Mouse (Mus musculus): ENCODE results near the gene Jmjd1c. TPM values are rescaled to one million over a fixed set of nuclear protein-coding genes. Genes with fewer than 3 reads are reported as not detected.

Gene Jmjd1c
- polyA plus RNA-seq, 1 experiment from 2014 or later, result 55.2 TPM

- no peak for ATAC-seq
- WGBS, result 63% methylated on average over 3 of the region's 3 CpGs
- no peaks in the 10 kb centered on the region for H3K36me3 ChIP-seq (ENCODE audit: control insufficient read depth, insufficient read depth)
- no peaks in the 10 kb centered on the region for H3K4me1 ChIP-seq (replicated peaks; ENCODE audit: control insufficient read depth, insufficient read depth, low read length)
- no peaks in the 10 kb centered on the region for H3K9me3 ChIP-seq (ENCODE audit: control insufficient read depth, low read length)
- H3K27ac ChIP-seq (ENCODE audit: low read length), result no peak overlapping the region
- H3K9ac ChIP-seq (replicated peaks; ENCODE audit: low read depth, low read length), result no peak overlapping the region
- H3K4me3 ChIP-seq (replicated peaks; ENCODE audit: low read length), result no peak overlapping the region
- no peaks in the 10 kb centered on the region for H3K27me3 ChIP-seq (replicated peaks; ENCODE audit: control insufficient read depth, insufficient read depth, low read length)
- H3K4me2 ChIP-seq (ENCODE audit: low read length), result no peak overlapping the region
Measured at GRCm38 (mm10) chr10:67176932-67177331, 81.0 kb downstream of the Jmjd1c start.

DNA sequence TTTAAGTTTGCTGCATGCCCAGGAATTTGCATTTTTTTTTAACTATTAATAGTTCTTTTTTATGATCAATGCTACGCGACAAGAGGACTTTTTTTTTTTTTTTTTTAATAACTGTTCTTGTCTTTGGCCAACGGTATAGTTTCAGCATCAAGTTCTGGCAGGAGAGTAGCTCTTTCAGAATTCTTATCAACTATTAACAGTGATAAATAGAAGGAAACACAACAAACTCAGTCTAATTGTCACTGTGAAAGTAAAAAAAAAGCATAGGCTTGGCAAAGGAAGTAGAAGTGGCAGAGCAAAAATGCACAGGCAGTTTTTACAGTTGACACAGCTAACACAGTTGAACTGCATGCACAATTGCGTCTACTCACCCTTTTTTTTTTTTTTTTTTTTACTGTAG, 81.5 kb downstream of the Jmjd1c start:
- ATAC-seq, result no peak
- Histone ChIP-seq H3K27ac (ENCODE audit: low read length) (no peak overlapping the region), H3K9ac (replicated peaks; ENCODE audit: low read depth, low read length) (no peak overlapping the region), H3K9me3 (ENCODE audit: control insufficient read depth, low read length) (no peaks in the 10 kb centered on the region), H3K36me3 (ENCODE audit: control insufficient read depth, insufficient read depth) (no peaks in the 10 kb centered on the region), H3K4me2 (ENCODE audit: low read length) (no peak overlapping the region), H3K4me3 (replicated peaks; ENCODE audit: low read length) (no peak overlapping the region), H3K27me3 (replicated peaks; ENCODE audit: control insufficient read depth, insufficient read depth, low read length) (no peaks in the 10 kb centered on the region), H3K4me1 (replicated peaks; ENCODE audit: control insufficient read depth, insufficient read depth, low read length) (no peaks in the 10 kb centered on the region)
- WGBS, result 56% methylated on average over 4 of the region's 4 CpGs

- no peak for ATAC-seq
- H3K9me3 ChIP-seq (ENCODE audit: control insufficient read depth, low read length), result no peaks in the 10 kb centered on the region
Measured at GRCm38 (mm10) chr10:67180021-67180420, 84.1 kb downstream of the Jmjd1c start.

GRCm38 (mm10) chr10:67180799-67181198, 84.9 kb downstream of the Jmjd1c start:
- H3K4me2 ChIP-seq (ENCODE audit: low read length), result no peak overlapping the region
- 73% methylated on average over 5 of the region's 5 CpGs for WGBS

More at GRCm38 (mm10) chr10:67180021-67180420, 84.1 kb downstream of the Jmjd1c start:
- H3K27me3 ChIP-seq (replicated peaks; ENCODE audit: control insufficient read depth, insufficient read depth, low read length), result no peaks in the 10 kb centered on the region
- 88% methylated on average over 8 of the region's 8 CpGs for WGBS
- H3K4me1 ChIP-seq (replicated peaks; ENCODE audit: control insufficient read depth, insufficient read depth, low read length), result peaks cover 5% of the 10 kb centered on the region; the same call in 1 of the 2 replicates
- H3K4me2 ChIP-seq (ENCODE audit: low read length), result no peak overlapping the region
- H3K36me3 ChIP-seq (ENCODE audit: control insufficient read depth, insufficient read depth), result no peaks in the 10 kb centered on the region
- no peak overlapping the region for H3K4me3 ChIP-seq (replicated peaks; ENCODE audit: low read length)
- no peak overlapping the region for H3K27ac ChIP-seq (ENCODE audit: low read length)
- H3K9ac ChIP-seq (replicated peaks; ENCODE audit: low read depth, low read length), result no peak overlapping the region

DNA sequence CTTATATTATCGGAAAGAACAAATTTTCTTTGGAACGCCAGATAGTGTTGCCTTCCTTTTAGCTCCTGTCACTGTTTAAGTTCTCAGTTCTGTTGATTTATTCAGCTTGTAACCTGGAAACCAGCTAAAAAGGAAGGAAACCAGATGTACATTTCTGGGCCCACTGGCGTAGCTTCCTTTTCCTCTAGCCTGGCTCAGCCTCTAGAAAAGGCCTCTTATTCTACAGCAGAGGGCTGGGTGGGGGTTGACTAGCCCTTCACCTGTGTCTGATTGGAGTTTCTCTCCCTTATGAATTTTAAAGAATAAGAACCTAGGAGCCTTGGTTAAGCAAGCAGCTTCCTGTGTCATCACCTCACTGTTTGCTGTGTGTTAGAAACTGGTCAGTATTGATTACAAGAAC, 86.7 kb downstream of the Jmjd1c start:
- no peak for ATAC-seq
- Histone ChIP-seq H3K27me3 (replicated peaks; ENCODE audit: control insufficient read depth, insufficient read depth, low read length) (no peaks in the 10 kb centered on the region), H3K9me3 (ENCODE audit: control insufficient read depth, low read length) (no peaks in the 10 kb centered on the region), H3K4me3 (replicated peaks; ENCODE audit: low read length) (no peak overlapping the region), H3K4me2 (ENCODE audit: low read length) (no peak overlapping the region), H3K4me1 (replicated peaks; ENCODE audit: control insufficient read depth, insufficient read depth, low read length) (peaks cover 10% of the 10 kb centered on the region), H3K9ac (replicated peaks; ENCODE audit: low read depth, low read length) (no peak overlapping the region), H3K27ac (ENCODE audit: low read length) (no peak overlapping the region), H3K36me3 (ENCODE audit: control insufficient read depth, insufficient read depth) (no peaks in the 10 kb centered on the region)
- 66% methylated on average over 3 of the region's 3 CpGs for WGBS

More at GRCm38 (mm10) chr10:67180799-67181198, 84.9 kb downstream of the Jmjd1c start:
- no peak for ATAC-seq
- Histone ChIP-seq H3K36me3 (ENCODE audit: control insufficient read depth, insufficient read depth) (no peaks in the 10 kb centered on the region), H3K4me3 (replicated peaks; ENCODE audit: low read length) (no peak overlapping the region), H3K9me3 (ENCODE audit: control insufficient read depth, low read length) (no peaks in the 10 kb centered on the region), H3K27ac (ENCODE audit: low read length) (no peak overlapping the region), H3K4me1 (replicated peaks; ENCODE audit: control insufficient read depth, insufficient read depth, low read length) (peaks cover 5% of the 10 kb centered on the region; the same call in 1 of the 2 replicates), H3K27me3 (replicated peaks; ENCODE audit: control insufficient read depth, insufficient read depth, low read length) (no peaks in the 10 kb centered on the region), H3K9ac (replicated peaks; ENCODE audit: low read depth, low read length) (no peak overlapping the region)

GRCm38 (mm10) chr10:67183086-67183485, 87.2 kb downstream of the Jmjd1c start:
- H3K4me3 ChIP-seq (replicated peaks; ENCODE audit: low read length), result no peak overlapping the region
- no peak for ATAC-seq
- H3K4me2 ChIP-seq (ENCODE audit: low read length), result no peak overlapping the region
- no peaks in the 10 kb centered on the region for H3K27me3 ChIP-seq (replicated peaks; ENCODE audit: control insufficient read depth, insufficient read depth, low read length)
- no peak overlapping the region for H3K27ac ChIP-seq (ENCODE audit: low read length)
- no peaks in the 10 kb centered on the region for H3K36me3 ChIP-seq (ENCODE audit: control insufficient read depth, insufficient read depth)
- WGBS, result 71% methylated on average over 1 of the region's 1 CpGs
- no peak overlapping the region for H3K9ac ChIP-seq (replicated peaks; ENCODE audit: low read depth, low read length)
- H3K9me3 ChIP-seq (ENCODE audit: control insufficient read depth, low read length), result no peaks in the 10 kb centered on the region
- peaks cover 13% of the 10 kb centered on the region for H3K4me1 ChIP-seq (replicated peaks; ENCODE audit: control insufficient read depth, insufficient read depth, low read length)

DNA sequence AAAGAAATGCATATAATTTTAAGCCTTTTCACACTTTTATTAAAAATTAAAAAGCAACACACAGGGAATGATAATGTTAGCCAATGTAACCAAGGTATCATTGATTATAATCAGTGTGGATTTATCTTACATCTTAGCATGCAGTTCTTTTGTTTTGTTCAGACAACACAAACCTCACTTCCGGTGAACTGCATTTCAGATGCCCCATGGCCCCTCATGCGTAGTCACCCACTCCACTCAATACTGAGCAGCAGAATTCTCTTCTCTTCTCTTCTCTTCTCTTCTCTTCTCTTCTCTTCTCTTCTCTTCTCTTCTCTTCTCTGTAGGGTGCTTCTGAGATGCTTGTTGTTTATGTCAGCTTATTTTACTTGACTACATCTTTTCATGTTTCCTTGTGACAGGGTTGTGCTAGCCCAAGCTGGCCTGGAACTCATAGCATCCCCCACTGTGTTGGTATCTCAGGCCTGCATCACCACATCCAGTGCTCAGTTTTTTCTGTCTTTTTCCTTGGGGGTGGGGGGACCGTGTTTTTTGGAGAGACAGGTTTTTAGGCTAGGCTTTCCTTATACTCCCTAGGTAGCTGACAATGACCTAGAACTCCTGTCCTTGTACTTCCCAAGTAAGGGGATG, 88.6 kb downstream of the Jmjd1c start:
- Histone ChIP-seq H3K36me3 (ENCODE audit: control insufficient read depth, insufficient read depth) (no peaks in the 10 kb centered on the region), H3K27me3 (replicated peaks; ENCODE audit: control insufficient read depth, insufficient read depth, low read length) (no peaks in the 10 kb centered on the region), H3K4me2 (ENCODE audit: low read length) (no peak overlapping the region), H3K27ac (ENCODE audit: low read length) (no peak overlapping the region), H3K9ac (replicated peaks; ENCODE audit: low read depth, low read length) (no peak overlapping the region), H3K4me3 (replicated peaks; ENCODE audit: low read length) (no peak overlapping the region), H3K4me1 (replicated peaks; ENCODE audit: control insufficient read depth, insufficient read depth, low read length) (peaks cover 17% of the 10 kb centered on the region), H3K9me3 (ENCODE audit: control insufficient read depth, low read length) (no peaks in the 10 kb centered on the region)
- WGBS, result 44% methylated on average over 3 of the region's 3 CpGs
- ATAC-seq, result no peak

- peak overlapping the region; percentile 71 for H3K9ac ChIP-seq (replicated peaks; ENCODE audit: low read depth, low read length)
- WGBS, result under 1% methylated on average over 23 of the region's 23 CpGs
- ATAC-seq, result peak; percentile 95
Measured at GRCm38 (mm10) chr10:67185491-67186081, 89.7 kb downstream of the Jmjd1c start.

DNA sequence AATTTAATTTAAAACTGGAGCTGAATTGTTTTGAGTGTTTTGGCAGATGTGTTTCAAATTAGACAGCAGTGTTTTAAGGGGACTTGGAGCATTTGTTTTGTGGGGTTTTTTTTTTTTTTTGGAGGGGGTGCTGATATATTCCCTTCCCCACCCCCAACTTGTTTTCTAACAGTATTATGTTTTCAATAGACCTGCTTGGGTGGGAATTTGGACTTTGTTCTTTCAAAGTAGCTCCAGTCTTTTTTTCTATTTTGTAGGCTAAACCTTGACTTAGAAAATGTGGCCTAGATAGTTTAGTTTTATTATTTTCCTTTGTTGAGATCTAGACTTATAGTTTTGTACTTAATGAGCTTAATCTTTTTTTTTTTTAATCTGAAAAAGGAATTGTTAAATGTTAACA, 90.6 kb downstream of the Jmjd1c start:
- peak overlapping the region; percentile 66 for H3K4me2 ChIP-seq (ENCODE audit: low read length)
- no peaks in the 10 kb centered on the region for H3K27me3 ChIP-seq (replicated peaks; ENCODE audit: control insufficient read depth, insufficient read depth, low read length)
- no peak for ATAC-seq
- H3K4me1 ChIP-seq (replicated peaks; ENCODE audit: control insufficient read depth, insufficient read depth, low read length), result peaks cover 19% of the 10 kb centered on the region
- peak overlapping the region; percentile 42 for H3K4me3 ChIP-seq (replicated peaks; ENCODE audit: low read length)
- H3K27ac ChIP-seq (ENCODE audit: low read length), result no peak overlapping the region
- H3K9ac ChIP-seq (replicated peaks; ENCODE audit: low read depth, low read length), result peak overlapping the region; percentile 39
- H3K36me3 ChIP-seq (ENCODE audit: control insufficient read depth, insufficient read depth), result no peaks in the 10 kb centered on the region
- no peaks in the 10 kb centered on the region for H3K9me3 ChIP-seq (ENCODE audit: control insufficient read depth, low read length)

More at GRCm38 (mm10) chr10:67185491-67186081, 89.7 kb downstream of the Jmjd1c start:
- H3K9me3 ChIP-seq (ENCODE audit: control insufficient read depth, low read length), result no peaks in the 10 kb centered on the region
- no peaks in the 10 kb centered on the region for H3K27me3 ChIP-seq (replicated peaks; ENCODE audit: control insufficient read depth, insufficient read depth, low read length)
- peak overlapping the region; percentile 53 for H3K4me3 ChIP-seq (replicated peaks; ENCODE audit: low read length)
- peaks cover 19% of the 10 kb centered on the region for H3K4me1 ChIP-seq (replicated peaks; ENCODE audit: control insufficient read depth, insufficient read depth, low read length)
- peak overlapping the region; percentile 66 for H3K4me2 ChIP-seq (ENCODE audit: low read length)
- H3K36me3 ChIP-seq (ENCODE audit: control insufficient read depth, insufficient read depth), result no peaks in the 10 kb centered on the region
- peak overlapping the region; percentile 98 for H3K27ac ChIP-seq (ENCODE audit: low read length)
